Mouse (Mus musculus) heart, postnatal 4 days (tissue): ENCODE data around the gene Flrt2. TPM values are rescaled to one million over a fixed set of nuclear protein-coding genes. Genes with fewer than 3 reads are reported as not detected.
"Not testable (repeated sequence)": the region's sequence is repeated elsewhere in the genome, so short reads cannot be mapped to it uniquely, and the experiment has no call there.

ENCODE experiments used
- DNase-seq: peaks from one replicate; pipeline ENCODE4 v3.0.0; 2021
- total RNA-seq, 2 experiments: library from RNA; stranded (reverse); gene quantifications; 2 replicates each; pipeline ENCODE4 v1.2.3; 2021

The Flrt2 gene
- total RNA-seq, result 10 to 100 TPM; 19.0 to 20.1 TPM

- peak; percentile 59 for DNase-seq
Measured at GRCm38 (mm10) chr12:95691961-95692767, at the start of gene Flrt2. Gene Flrt2, plus strand, starts transcription at chr12:95692226.

- no peak for DNase-seq
Measured at GRCm38 (mm10) chr12:95642226-95642625, 49.8 kb upstream of the Flrt2 start.

GRCm38 (mm10) chr12:95647179-95647578 is 44.8 kb upstream of the Flrt2 start:
- DNase-seq, result not testable (repeated sequence)

GRCm38 (mm10) chr12:95652172-95653156 is 39.6 kb upstream of the Flrt2 start:
- no peak for DNase-seq

- no peak for DNase-seq
Measured at GRCm38 (mm10) chr12:95656594-95656993, 35.4 kb upstream of the Flrt2 start.

- no peak for DNase-seq
Measured at GRCm38 (mm10) chr12:95667296-95667695, 24.7 kb upstream of the Flrt2 start.

GRCm38 (mm10) chr12:95675711-95676110 is 16.3 kb upstream of the Flrt2 start:
- no peak for DNase-seq

GRCm38 (mm10) chr12:95690819-95691218 is 1.2 kb upstream of the Flrt2 start:
- peak; percentile 38 for DNase-seq

GRCm38 (mm10) chr12:95692948-95693650 is 1.1 kb downstream of the Flrt2 start:
- DNase-seq, result peak; percentile 19

- DNase-seq, result peak; percentile 69
Measured at GRCm38 (mm10) chr12:95693651-95694471, 1.8 kb downstream of the Flrt2 start.

GRCm38 (mm10) chr12:95694507-95694906 is 2.5 kb downstream of the Flrt2 start:
- DNase-seq, result no peak

GRCm38 (mm10) chr12:95694991-95695833 is 3.2 kb downstream of the Flrt2 start:
- DNase-seq, result peak; percentile 76

- DNase-seq, result no peak
Measured at GRCm38 (mm10) chr12:95695834-95696521, 4.0 kb downstream of the Flrt2 start.

- no peak for DNase-seq
Measured at GRCm38 (mm10) chr12:95696522-95697025, 4.5 kb downstream of the Flrt2 start.

- DNase-seq, result no peak
Measured at GRCm38 (mm10) chr12:95698556-95698955, 6.5 kb downstream of the Flrt2 start.

GRCm38 (mm10) chr12:95700746-95701145 is 8.7 kb downstream of the Flrt2 start:
- peak; percentile 61 for DNase-seq

- DNase-seq, result no peak
Measured at GRCm38 (mm10) chr12:95701580-95701979, 9.6 kb downstream of the Flrt2 start.

GRCm38 (mm10) chr12:95705006-95705405 is 13.0 kb downstream of the Flrt2 start:
- DNase-seq, result no peak

GRCm38 (mm10) chr12:95723265-95723664 is 31.2 kb downstream of the Flrt2 start:
- DNase-seq, result no peak

- no peak for DNase-seq
Measured at GRCm38 (mm10) chr12:95734075-95734474, 42.0 kb downstream of the Flrt2 start.
